Mouse (Mus musculus) midbrain, embryonic 11.5 days (tissue): ENCODE measurements around the gene Ogfr. TPM values are rescaled to one million over a fixed set of nuclear protein-coding genes. Genes with fewer than 3 reads are reported as not detected.

Experiments
- ATAC-seq: fragments of 200-750 bp; cut with Nextera tagmentation; 2 replicates; pipeline ENCODE4 v1.8.0; 2017; ENCODE audit warnings: moderate TSS enrichment, moderate library complexity; ENCODE audit not compliant: low FRiP score
- DNase-seq: peaks from one replicate; pipeline ENCODE4 v3.0.0; 2015; ENCODE audit warnings: low spot score; ENCODE audit errors: missing footprints
- H3K27ac ChIP-seq: fragments of 300-500 bp; sonication (generic); 2 replicates; pipeline ENCODE4 v1.5.1; 2014; ENCODE audit warnings: low read depth, low read length
- H3K27me3 ChIP-seq: fragments of 300-500 bp; sonication (generic); 2 replicates; pipeline ENCODE4 v1.6.1; 2014; ENCODE audit warnings: mild to moderate bottlenecking, low read length, moderate library complexity, mixed read lengths; ENCODE audit not compliant: control insufficient read depth, insufficient read depth
- H3K36me3 ChIP-seq: fragments of 300-500 bp; sonication (generic); 2 replicates; pipeline ENCODE4 v1.6.1; 2014; ENCODE audit warnings: mild to moderate bottlenecking, low read length, moderate library complexity, mixed read lengths; ENCODE audit not compliant: control insufficient read depth, insufficient read depth
- H3K4me1 ChIP-seq: fragments of 300-500 bp; sonication (generic); 2 replicates; pipeline ENCODE4 v1.6.1; 2014; ENCODE audit warnings: low read length; ENCODE audit not compliant: control insufficient read depth, insufficient read depth
- H3K4me2 ChIP-seq: fragments of 300-500 bp; sonication (generic); 2 replicates; pipeline ENCODE4 v1.6.1; 2014; ENCODE audit warnings: mild to moderate bottlenecking, moderate library complexity
- H3K4me3 ChIP-seq: fragments of 300-500 bp; sonication (generic); 2 replicates; pipeline ENCODE4 v1.5.1; 2014; ENCODE audit warnings: low read depth, low read length
- H3K9ac ChIP-seq: fragments of 300-500 bp; sonication (generic); 2 replicates; pipeline ENCODE4 v1.6.1; 2014; ENCODE audit warnings: low read length
- H3K9me3 ChIP-seq: fragments of 300-500 bp; sonication (generic); 2 replicates; pipeline ENCODE4 v1.6.1; 2016; ENCODE audit warnings: low read length; ENCODE audit not compliant: control insufficient read depth
- WGBS: fragments of 180-500 bp; shearing (Covaris S2); extraction: QIAGEN DNeasy Blood & Tissue Kit; methylation state at CpG from one replicate; pipeline ENCODE4 v1.1.7; 2014; 5-methylcytosine and 5-hydroxymethylcytosine counted together
- polyA plus RNA-seq: library from polyadenylated mRNA; unstranded; fragments of >200 nt; fragmentation: Nextera tagmentation; extraction: Ambion mirVana; gene quantifications from 2 replicates; pipeline ENCODE4 v1.2.1, GENCODE M21; 2014

Gene Ogfr
- polyA plus RNA-seq, 1 experiment from 2014 or later, result 101 TPM

- no peaks in the 10 kb centered on the region for H3K4me1 ChIP-seq
- H3K36me3 ChIP-seq, result no peaks in the 10 kb centered on the region
- DNase-seq (peak; percentile 76), ATAC-seq (no peak)
- H3K4me2 ChIP-seq, result peak within 1 kb of the TSS; percentile 30
- no peak within 1 kb of the TSS for H3K27ac ChIP-seq
- H3K27me3 ChIP-seq, result peaks cover 26% of the 10 kb centered on the region
- WGBS, result 3% methylated on average over 36 of the region's 56 CpGs
- H3K4me3 ChIP-seq, result peak within 1 kb of the TSS; percentile 29
- H3K9ac ChIP-seq, result no peak within 1 kb of the TSS
- peaks cover 15% of the 10 kb centered on the region for H3K9me3 ChIP-seq
These were observed 53.7 kb downstream of the Ogfr start, which contains the start of gene Tcfl5 for GRCm38 (mm10) chr2:180642555-180643260. Gene Tcfl5 (minus strand): TSS chr2:180642708.

- ATAC-seq, result no peak
- no peak overlapping the region for H3K4me2 ChIP-seq
- peaks cover 26% of the 10 kb centered on the region for H3K27me3 ChIP-seq
These were observed 54.6 kb downstream of the Ogfr start for GRCm38 (mm10) chr2:180643626-180644025.

More at GRCm38 (mm10) chr2:180643626-180644025, 54.6 kb downstream of the Ogfr start:
- Histone ChIP-seq H3K4me1 (no peaks in the 10 kb centered on the region), H3K27ac (no peak overlapping the region), H3K4me3 (no peak overlapping the region), H3K9me3 (peaks cover 15% of the 10 kb centered on the region), H3K9ac (no peak overlapping the region), H3K36me3 (no peaks in the 10 kb centered on the region)
- peak; percentile 77 for DNase-seq

Other genes with a start within 250 kb of the Ogfr start
- 4.9 and 5.5 TPM in 2 replicates for gene Slco4a1, start 133.0 kb upstream of the Ogfr start, polyA plus RNA-seq
- gene Ntsr1, start 89.3 kb upstream of the Ogfr start, polyA plus RNA-seq, result 0.04 and 0.14 TPM in 2 replicates
- 42.1 and 45.9 TPM in 2 replicates for gene Mrgbp, start 7.9 kb upstream of the Ogfr start, polyA plus RNA-seq
- 3.0 and 3.7 TPM in 2 replicates for gene Col9a3, start 8.5 kb downstream of the Ogfr start, polyA plus RNA-seq
- gene Tcfl5, start 53.5 kb downstream of the Ogfr start, polyA plus RNA-seq, result 0.18 and 0.23 TPM in 2 replicates
- gene Dido1, start 120.8 kb downstream of the Ogfr start, polyA plus RNA-seq, result 28.8 and 30.5 TPM in 2 replicates
- gene Gid8, start 120.9 kb downstream of the Ogfr start, polyA plus RNA-seq, result 63.3 and 63.4 TPM in 2 replicates
- 0.19 TPM in 1 of 2 replicates, not detected in the other for gene Slc17a9, start 136.0 kb downstream of the Ogfr start, polyA plus RNA-seq
- gene Bhlhe23, start 187.7 kb downstream of the Ogfr start, polyA plus RNA-seq, result 22.2 and 23.5 TPM in 2 replicates